Mouse (Mus musculus) cerebellum, adult 11 months (tissue): ENCODE results near the gene Tmem150c.

Experiments used
- DNase-seq: peaks from one replicate; pipeline ENCODE4 v3.0.0; 2022

The Tmem150c gene

GRCm38 (mm10) chr5:100096955-100097354 lies 62.7 kb downstream of the Tmem150c start:
- DNase-seq, result no peak

GRCm38 (mm10) chr5:100091602-100092001 lies 68.0 kb downstream of the Tmem150c start:
- no peak for DNase-seq

- DNase-seq, result no peak
Observed at GRCm38 (mm10) chr5:100091263-100091594, 68.4 kb downstream of the Tmem150c start.

GRCm38 (mm10) chr5:100090515-100091262 lies 68.9 kb downstream of the Tmem150c start:
- no peak for DNase-seq

- DNase-seq, result no peak
Observed at GRCm38 (mm10) chr5:100085097-100085496, 74.5 kb downstream of the Tmem150c start.

GRCm38 (mm10) chr5:100083953-100084562 lies 75.5 kb downstream of the Tmem150c start:
- DNase-seq, result no peak

GRCm38 (mm10) chr5:100082006-100082405 lies 77.6 kb downstream of the Tmem150c start:
- no peak for DNase-seq

- no peak for DNase-seq
Observed at GRCm38 (mm10) chr5:100079931-100080275, 79.7 kb downstream of the Tmem150c start.

GRCm38 (mm10) chr5:100079040-100079930 lies 80.3 kb downstream of the Tmem150c start:
- DNase-seq, result no peak

GRCm38 (mm10) chr5:100074571-100074970 lies 85.0 kb downstream of the Tmem150c start:
- no peak for DNase-seq

GRCm38 (mm10) chr5:100072557-100072956 lies 87.1 kb downstream of the Tmem150c start:
- no peak for DNase-seq

GRCm38 (mm10) chr5:100071541-100071940 lies 88.1 kb downstream of the Tmem150c start:
- DNase-seq, result no peak

- peak; percentile 77 for DNase-seq
Observed at GRCm38 (mm10) chr5:100070255-100070654, 89.4 kb downstream of the Tmem150c start.

GRCm38 (mm10) chr5:100069526-100069925 lies 90.1 kb downstream of the Tmem150c start:
- no peak for DNase-seq

- no peak for DNase-seq
Observed at GRCm38 (mm10) chr5:100067579-100067978, 92.0 kb downstream of the Tmem150c start.

- no peak for DNase-seq
Observed at GRCm38 (mm10) chr5:100060876-100061275, 98.7 kb downstream of the Tmem150c start.

GRCm38 (mm10) chr5:100059326-100059725 lies 100.3 kb downstream of the Tmem150c start:
- DNase-seq, result no peak

- DNase-seq, result no peak
Observed at GRCm38 (mm10) chr5:100058729-100059128, 100.9 kb downstream of the Tmem150c start.

GRCm38 (mm10) chr5:100057461-100058209 lies 102.0 kb downstream of the Tmem150c start:
- DNase-seq, result no peak

- no peak for DNase-seq
Observed at GRCm38 (mm10) chr5:100055866-100056369, 103.7 kb downstream of the Tmem150c start.

- DNase-seq, result no peak
Observed at GRCm38 (mm10) chr5:100054807-100055547, 104.6 kb downstream of the Tmem150c start.

GRCm38 (mm10) chr5:100052728-100053127 lies 106.9 kb downstream of the Tmem150c start:
- DNase-seq, result no peak
